Mouse (Mus musculus) T-helper 17 cell (primary cell): ENCODE results near the gene Rrp1.

ENCODE experiments used
- in situ Hi-C, 2 experiments: fragments of 300-600 bp; cut with MboI, MseI; formaldehyde crosslinking; loops; 1 replicate in 1 of 2; 2 replicates in 1 of 2; pipeline ENCODE4 v1.15.1; 2025; ENCODE audit warnings: high pct_unique_total_duplicates in 2 of 2

Gene Rrp1

DNA sequence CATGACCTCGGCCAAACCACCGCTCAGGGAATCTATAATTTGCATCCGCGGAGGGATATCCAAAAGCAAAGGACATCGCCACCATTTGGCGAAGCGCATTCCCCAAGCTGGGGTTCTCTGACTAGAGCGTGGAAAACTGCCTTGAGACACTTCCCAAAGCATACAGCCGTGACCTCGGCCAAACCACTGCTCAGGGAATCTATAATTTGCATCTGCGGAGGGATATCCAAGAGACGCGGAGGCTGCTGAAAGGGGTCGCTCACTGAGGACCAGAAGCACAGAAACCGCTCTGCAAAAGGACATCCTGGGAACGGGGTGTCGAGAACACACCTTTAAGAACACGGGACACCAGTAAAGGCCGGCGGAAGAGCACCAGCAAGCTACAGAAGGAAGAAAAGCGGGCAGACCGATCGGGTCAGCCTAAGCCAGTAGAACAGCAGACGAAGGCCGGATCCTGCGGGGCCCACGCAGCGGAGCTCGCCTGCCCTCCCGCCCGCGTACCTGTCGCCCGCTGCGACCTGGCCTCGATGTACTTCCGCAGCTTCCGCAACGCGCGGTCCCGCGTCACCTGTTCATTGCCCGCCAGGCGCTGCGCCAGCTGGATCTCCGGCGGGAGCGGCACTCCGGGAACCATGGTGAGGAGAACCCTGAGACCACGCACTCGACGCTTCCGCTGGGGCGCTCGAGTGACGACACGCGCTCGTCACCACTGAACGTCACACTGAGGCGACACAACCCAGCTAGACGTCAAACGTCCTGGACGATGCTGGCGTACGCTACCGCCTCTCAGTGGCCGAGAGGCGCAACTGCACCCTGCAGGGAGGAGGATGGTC is at the start of gene Rrp1:
Gene Rrp1, minus strand, starts transcription at position 725 of the 833 bp plus-strand sequence.
- in situ Hi-C loops = no loop called here

DNA sequence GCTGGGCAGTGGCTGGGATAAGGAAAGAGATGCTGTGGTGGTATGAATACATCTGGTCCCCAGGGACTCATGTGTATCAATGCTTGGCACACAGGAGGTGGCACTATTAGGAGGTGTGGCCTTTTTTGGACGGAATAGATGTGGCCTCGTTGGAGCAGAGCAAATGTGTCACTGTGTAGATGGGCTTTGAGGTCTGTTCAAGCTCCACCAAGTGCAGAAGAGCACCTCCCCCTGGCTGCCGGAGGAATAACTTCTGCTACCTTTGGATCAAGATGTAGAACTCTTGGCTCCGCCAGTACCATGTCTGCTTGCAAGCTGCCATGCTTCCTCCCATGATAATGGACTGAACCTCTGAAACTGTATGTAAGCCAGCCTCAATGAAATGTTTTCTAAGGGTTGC is 48.9 kb upstream of the Rrp1 start:
- in situ Hi-C loops = loop anchor here in 1 of 2 experiments (10.0 kb wide), 1 partner anchor 1213 kb away; no protein-coding TSS in a partner anchor

DNA sequence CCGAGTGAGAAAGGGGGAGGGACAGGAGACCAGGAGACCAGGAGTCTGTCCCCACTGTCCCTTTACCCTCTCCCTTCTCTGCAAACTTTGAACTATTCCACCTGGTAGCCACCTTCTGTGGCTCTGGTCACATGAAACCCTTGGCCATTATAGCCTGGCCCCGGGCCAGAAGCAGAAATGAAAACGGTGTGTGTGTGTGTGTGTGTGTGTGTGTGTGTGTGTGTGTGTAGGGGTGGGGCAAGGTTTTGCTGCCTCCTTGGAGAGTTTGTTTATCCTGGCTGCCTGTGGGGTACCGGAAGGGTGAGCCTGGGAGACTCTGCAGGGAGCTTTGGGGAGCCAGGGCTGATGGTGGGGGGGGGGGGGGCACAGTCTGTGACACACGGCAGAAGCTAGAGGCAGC is 47.6 kb upstream of the Rrp1 start:
- in situ Hi-C loops = loop anchor here in 1 of 2 experiments (10.0 kb wide), 1 partner anchor 1214 kb away; no protein-coding TSS in a partner anchor

- in situ Hi-C loops = no loop called here
Measured at GRCm38 (mm10) chr10:78458348-78459111, 45.7 kb upstream of the Rrp1 start.

DNA sequence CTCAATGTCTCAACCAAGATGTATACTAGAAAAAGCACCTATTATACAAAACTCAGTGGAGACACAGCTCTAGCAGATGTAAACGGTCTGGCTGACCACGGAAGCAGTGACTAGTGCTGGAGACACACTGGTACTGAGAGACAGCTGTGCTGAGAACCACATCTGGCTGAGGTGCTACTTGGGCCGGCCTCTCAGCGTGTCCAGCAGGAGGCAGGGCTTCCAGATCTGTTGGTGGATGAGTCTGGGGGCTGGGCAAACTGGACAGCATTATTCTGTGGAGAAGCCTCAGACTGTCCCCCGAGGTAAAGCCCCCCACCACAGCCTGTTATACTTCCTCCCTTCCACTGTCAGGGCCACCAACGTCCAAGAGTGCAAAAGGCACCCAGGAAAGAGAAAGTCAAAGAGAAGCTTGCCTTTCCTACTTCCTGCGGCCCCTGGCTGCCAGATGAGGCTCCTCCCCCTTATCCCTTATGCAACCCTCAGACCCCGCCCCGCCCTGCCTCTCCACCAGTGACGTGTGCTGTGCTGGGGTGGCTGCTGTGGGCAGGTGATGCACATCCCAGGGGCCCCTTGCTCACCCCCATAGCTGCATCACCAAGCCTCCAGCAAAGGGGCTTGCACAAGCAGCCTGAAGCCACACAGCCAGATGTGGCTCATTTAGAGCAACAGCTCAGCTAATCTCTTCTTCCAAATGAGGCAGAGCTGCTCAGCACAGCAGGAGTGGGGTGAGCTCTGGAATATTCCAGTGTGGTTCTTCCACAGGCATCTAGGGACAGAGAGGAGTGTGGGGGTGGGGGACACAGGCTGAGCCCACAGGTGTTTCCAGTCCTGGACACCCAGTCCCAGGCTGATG is 44.9 kb upstream of the Rrp1 start:
- in situ Hi-C loops = no loop called here

DNA sequence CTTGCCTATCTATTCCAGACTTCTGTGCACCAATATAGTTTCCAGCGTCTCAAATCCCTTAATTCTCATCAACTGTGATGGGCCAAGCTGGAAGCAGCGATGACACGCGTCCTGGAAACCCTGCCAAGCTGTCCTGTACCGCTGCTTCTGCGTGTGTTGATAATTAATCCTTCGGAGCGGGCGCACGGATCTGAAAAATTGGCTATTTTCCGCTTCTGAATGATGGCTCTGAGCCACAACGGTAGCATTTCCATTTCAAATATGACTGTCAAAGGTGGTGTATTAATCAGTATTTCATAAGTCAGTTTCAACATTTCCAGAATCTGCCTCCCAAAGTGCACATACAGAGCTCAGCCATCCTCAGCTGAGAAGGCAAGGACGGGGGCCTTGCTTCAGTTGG is 43.9 kb upstream of the Rrp1 start:
- in situ Hi-C loops = no loop called here

DNA sequence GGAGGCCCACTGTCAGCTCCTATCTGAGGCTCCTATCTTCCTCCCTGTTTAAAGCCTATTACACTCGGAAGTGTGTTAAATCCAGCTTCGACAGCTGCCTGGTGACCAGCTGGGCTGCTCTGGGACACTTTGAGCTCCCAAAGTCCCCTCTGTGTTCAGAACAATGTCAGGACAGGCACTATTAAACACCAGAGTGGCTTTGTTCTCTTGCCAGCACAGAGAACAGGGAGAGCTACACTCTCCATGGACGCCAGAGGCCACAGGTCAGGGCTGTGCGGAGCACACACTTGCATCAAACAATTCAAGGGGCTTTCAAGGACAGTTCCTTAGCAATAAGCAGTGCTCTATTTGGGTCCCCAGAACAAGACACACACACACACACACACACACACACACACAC is 39.8 kb upstream of the Rrp1 start:
- in situ Hi-C loops = no loop called here

DNA sequence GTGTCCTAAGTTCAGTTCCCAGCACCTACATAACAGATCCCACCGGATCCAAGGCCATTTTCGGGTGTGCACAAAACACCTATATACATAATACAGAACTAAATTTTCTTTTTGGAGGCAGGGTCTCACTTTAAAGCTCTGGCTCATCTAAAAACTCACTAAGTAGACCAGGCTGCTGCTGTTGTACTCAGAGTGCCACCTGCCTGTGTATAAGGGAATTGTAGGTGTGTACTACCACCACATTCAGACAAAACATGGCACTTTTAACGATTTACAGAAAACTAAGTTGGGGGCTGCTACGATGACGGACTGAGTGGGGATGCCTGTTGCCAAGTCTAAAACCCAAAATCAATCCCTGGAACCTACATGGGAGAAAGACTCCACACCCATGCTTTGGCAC is 37.9 kb upstream of the Rrp1 start:
- in situ Hi-C loops = no loop called here

DNA sequence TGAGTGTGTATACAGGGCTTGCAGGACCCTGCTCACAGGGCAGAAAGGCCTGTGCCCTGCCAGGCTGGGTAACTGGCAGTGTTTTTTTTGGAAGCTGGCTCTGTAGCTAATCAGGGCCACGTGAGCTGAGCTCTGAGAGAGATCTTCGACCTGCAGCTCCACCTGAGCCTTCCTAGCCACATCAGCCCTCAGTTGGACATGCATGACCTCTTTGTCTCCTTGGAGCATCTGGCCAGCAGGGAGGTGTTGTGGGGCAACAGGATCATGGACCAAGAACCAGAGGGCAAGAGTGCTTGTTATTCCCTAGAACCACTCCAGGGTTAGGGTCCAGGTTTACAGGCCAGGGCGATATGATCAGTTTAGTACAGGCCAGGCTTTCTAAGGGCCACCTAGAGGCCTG is 34.6 kb upstream of the Rrp1 start:
- in situ Hi-C loops = no loop called here

DNA sequence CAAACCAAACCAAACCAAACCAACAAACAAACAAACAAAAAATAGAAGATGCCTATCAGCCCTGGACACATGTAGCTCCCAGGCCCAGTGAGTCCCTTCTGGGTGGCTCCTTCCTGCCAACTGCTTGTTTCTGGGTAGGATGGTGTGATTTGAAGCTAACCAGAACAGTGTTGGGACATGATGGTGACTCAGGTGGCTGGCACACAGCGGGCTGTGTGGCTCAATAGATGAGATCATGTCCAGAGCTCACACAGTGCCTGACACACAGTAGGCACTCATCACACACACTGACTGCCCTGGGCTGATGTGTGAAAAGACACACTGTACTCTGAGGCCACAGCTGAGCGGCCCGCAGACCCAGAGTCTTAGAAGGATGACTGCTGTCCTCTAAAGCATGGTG is 33.4 kb upstream of the Rrp1 start:
- in situ Hi-C loops = no loop called here

- in situ Hi-C loops = no loop called here
Measured at GRCm38 (mm10) chr10:78442292-78442691, 29.4 kb upstream of the Rrp1 start.

GRCm38 (mm10) chr10:78441606-78442005 is 28.8 kb upstream of the Rrp1 start:
- in situ Hi-C loops = no loop called here

DNA sequence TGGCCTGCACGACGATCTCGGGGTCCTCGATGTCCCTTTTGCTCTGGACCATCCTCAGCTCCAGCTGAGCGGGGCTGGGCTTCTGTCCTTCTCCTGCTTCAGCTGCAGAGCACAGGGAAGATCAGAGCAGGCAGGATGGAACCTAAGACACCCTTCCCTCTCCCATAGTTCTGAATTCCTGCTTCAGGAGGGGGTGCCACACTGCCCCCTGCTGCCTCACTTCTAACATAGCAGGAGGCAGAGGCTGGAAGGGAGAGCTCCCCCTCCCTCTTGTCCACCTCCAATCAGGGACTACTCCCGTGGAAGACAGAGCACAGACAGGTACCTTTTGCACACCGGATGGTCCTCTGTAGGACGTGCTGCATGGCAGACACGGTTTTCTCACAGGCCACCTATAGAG is 28.0 kb upstream of the Rrp1 start:
- in situ Hi-C loops = no loop called here

DNA sequence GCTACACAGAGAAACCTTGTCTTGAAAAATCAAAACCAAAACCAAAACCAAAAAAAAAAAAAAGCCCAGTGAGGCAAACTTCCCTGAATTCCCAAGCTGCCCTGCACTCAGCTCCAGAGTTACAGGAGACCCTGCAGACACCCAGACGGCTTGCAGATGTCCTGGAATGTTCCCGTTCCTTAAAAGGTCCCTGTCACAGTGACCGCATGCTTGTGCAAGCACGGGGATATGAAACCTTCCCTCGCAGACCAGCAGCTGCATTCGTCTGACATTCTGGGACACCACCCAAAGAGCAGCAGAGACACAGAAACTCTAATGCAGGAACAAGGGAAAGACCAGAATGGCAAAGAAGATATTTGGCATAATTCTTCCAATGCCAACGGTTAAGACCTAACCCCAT is 27.1 kb upstream of the Rrp1 start:
- in situ Hi-C loops = no loop called here

- in situ Hi-C loops = no loop called here
Measured at GRCm38 (mm10) chr10:78439550-78439949, 26.7 kb upstream of the Rrp1 start.

DNA sequence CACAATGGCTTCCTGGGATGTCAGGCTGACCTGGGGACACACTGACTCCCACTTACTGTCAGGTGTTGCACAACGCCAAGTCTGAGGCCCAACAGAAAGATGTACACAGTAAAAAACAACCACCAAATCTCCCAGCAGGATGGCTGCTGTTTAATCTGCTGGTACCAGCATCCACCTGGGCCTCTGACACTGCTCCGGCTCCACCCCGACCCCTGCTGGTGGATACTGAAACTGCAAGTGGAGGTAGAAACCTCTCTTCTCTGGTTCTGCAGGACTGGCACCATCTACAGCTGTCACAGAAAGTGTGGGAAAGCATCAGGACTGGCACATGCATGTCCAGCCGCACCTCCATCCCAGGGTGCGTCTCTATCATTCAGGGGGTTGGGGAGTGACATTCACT is 25.3 kb upstream of the Rrp1 start:
- in situ Hi-C loops = no loop called here

DNA sequence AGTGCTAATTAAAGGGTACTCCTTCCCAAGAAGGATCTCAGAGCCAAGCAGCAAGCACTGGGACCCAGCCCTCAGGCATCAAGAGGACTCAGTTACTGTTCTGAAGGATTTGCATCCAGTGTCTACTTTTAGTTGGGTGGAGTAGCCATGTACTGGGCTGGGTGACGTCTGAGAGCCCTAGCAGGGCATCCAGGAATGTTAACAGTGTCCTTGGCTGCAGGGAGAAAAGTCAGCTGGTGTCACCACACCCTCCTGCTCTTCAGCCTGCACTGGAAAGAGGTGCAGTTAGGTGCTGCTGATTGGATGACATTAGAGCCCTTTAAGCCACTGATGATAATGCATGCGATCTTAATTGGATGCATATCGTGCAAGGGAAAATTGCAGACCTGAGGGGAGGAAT is 20.0 kb upstream of the Rrp1 start:
- in situ Hi-C loops = no loop called here

- in situ Hi-C loops = no loop called here
Measured at GRCm38 (mm10) chr10:78429776-78430175, 16.9 kb upstream of the Rrp1 start.

GRCm38 (mm10) chr10:78429180-78429579 is 16.3 kb upstream of the Rrp1 start:
- in situ Hi-C loops = no loop called here

- in situ Hi-C loops = no loop called here
Measured at GRCm38 (mm10) chr10:78428070-78428469, 15.2 kb upstream of the Rrp1 start.

DNA sequence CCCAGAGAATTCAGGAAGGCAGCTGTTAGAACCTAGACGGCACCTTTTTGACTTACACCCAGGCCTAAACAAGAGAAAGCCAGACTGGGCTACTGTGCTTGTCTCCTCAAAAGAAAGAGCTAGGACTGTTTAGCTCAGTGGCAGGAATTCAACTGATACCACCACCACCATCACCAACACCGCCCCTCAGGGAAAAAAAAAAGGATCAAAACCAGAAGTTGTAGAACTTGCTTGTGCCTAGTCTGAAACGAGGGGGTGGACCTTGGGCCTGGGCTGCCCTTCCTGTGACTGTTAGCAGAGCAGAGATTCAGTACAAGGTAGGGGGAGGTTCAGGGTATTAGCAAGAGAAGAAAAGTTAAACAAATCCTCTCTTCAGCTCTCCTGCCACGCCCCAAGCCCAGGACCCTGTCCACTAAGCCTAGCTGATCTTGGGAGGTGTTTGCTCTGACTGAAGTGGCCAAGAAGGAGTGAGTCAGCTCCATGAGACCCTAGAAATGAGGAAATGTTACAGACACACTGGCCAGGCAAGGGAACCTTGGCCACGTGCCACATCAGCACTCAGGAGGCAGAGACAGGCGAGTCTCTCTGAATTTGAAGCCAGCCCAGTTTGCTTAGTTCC is 13.4 kb upstream of the Rrp1 start:
- in situ Hi-C loops = no loop called here
